Mouse (Mus musculus) macrophage (primary cell): ENCODE results near the gene Mamdc4. TPM values are rescaled to one million over a fixed set of nuclear protein-coding genes. Genes with fewer than 3 reads are reported as not detected.
A peak's percentile ranks its signal among the peaks of the same experiment; 100 is the strongest.
"Not testable (repeated sequence)": the region's sequence is repeated elsewhere in the genome, so short reads cannot be mapped to it uniquely, and the experiment has no call there.

Experiments
- H3K27ac ChIP-seq: fragments of 350-480 bp; formaldehyde crosslinking; 2 replicates; pipeline ENCODE4 v1.9.0; 2021
- H3K36me3 ChIP-seq: fragments of 350-480 bp; formaldehyde crosslinking; 2 replicates; pipeline ENCODE4 v1.9.0; 2021; ENCODE audit errors: inconsistent target
- H3K4me3 ChIP-seq: fragments of 350-480 bp; formaldehyde crosslinking; 2 replicates; pipeline ENCODE4 v1.9.0; 2021; ENCODE audit errors: inconsistent target
- H3K79me2 ChIP-seq: fragments of 350-480 bp; formaldehyde crosslinking; 2 replicates; pipeline ENCODE4 v1.9.0; 2021; ENCODE audit errors: inconsistent target
- WGBS: methylation state at CpG from one replicate; pipeline ENCODE4 v1.1.7; 2026; ENCODE audit warnings: inconsistent platforms; ENCODE audit not compliant: missing documents; 5-methylcytosine and 5-hydroxymethylcytosine counted together
- polyA plus RNA-seq: library from polyadenylated mRNA; stranded (reverse); fragments of 250-400 nt; gene quantifications from 3 replicates; pipeline ENCODE4 v1.2.4, GENCODE M21; 2018; ENCODE audit warnings: inconsistent platforms

Gene Mamdc4
- polyA plus RNA-seq, 1 experiment from 2014 or later, result 0.04 TPM

DNA sequence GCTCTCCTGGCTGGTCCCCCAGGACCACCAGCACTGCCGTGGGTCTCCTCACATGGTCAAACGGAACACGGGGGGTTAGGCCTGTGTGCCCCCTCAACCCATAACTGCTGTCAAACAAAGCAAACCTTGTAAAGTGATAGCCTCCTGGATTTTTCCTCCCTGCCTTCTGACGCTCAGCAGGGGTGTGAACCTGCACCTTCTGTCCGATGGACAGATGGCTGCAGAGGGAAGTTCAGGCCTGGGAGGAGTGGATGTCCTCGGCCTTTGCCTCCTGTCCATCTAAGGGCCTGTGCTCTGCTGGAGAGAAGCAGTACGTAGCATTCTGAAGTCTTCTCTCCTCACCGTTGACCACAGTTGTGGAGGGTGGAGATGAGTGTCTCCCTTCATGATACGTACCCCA, 12.7 kb downstream of the Mamdc4 start:
- 94% methylated on average over 9 of the region's 9 CpGs for WGBS
- Histone ChIP-seq H3K4me3 (no peak overlapping the region), H3K36me3 (peaks cover 41% of the 10 kb centered on the region), H3K79me2 (peaks cover 33% of the 10 kb centered on the region), H3K27ac (no peak overlapping the region)

DNA sequence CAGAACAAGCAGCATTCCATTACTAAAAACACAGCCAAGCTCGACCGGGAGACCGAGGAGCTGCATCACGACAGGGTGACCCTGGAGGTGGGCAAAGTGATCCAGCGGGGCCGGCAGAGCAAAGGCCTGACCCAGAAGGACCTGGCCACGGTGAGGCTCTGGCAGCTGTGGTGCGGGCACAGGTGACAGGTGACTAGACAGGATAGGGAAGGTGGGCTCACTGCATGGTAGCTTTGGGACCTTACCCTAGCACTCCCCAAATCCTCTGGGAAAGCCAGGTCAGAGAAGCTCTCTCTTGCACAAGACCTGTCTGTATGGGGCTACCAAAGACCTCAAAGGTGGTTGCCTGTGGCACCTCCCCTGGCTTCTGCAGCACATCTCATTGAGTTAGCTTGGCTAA, 14.1 kb downstream of the Mamdc4 start:
- Histone ChIP-seq H3K79me2 (peaks cover 33% of the 10 kb centered on the region), H3K27ac (no peak overlapping the region), H3K4me3 (no peak overlapping the region), H3K36me3 (peaks cover 41% of the 10 kb centered on the region)
- 93% methylated on average over 7 of the region's 8 CpGs for WGBS

DNA sequence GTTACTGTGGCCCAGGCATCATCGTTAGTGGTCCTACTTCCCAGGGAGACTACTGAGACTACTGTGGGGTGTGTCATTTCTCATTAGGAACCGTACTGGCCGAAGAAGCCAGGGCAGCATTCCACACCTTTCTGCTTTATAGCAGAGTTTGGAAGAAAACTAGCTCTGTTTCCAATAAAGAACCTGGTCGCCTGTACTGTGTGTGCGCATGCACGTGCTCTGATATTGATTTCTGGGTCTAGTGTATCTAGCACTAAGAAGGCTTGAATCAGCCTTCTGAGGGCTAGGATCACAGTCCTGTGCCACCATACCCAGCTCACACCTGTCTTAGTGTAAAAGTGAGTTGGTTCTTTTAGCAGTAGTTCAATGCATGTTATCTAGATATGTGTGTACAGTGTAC, 15.9 kb downstream of the Mamdc4 start:
- Histone ChIP-seq H3K27ac (no peak overlapping the region), H3K36me3 (peaks cover 37% of the 10 kb centered on the region), H3K79me2 (peaks cover 33% of the 10 kb centered on the region), H3K4me3 (peak overlapping the region; percentile 87)
- 92% methylated on average over 6 of the region's 6 CpGs for WGBS

DNA sequence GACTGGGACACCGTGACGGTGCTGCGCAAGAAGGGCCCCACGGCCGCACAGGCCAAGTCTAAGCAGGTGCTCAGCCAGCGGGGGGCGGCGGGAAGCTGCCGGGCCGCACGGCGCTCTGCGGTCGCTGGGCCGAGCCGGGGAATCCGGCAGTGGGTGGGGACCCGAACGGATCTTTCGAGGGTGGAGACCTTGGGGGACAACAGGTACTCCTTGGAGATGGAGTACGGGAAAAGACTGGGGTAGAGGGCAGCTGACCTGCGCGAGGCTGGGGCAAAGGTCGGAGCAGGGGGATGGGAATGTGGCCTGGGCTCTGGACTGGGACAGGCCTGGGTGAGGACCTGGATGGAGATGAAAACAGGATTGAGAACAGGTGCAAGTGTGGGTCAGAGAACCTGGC, 16.7 kb downstream of the Mamdc4 start:
- H3K4me3 ChIP-seq, result peak overlapping the region; percentile 87
- H3K27ac ChIP-seq, result peak overlapping the region; percentile 29
- H3K79me2 ChIP-seq, result peaks cover 33% of the 10 kb centered on the region
- H3K36me3 ChIP-seq, result peaks cover 30% of the 10 kb centered on the region
- WGBS, result under 1% methylated on average over 21 of the region's 24 CpGs

DNA sequence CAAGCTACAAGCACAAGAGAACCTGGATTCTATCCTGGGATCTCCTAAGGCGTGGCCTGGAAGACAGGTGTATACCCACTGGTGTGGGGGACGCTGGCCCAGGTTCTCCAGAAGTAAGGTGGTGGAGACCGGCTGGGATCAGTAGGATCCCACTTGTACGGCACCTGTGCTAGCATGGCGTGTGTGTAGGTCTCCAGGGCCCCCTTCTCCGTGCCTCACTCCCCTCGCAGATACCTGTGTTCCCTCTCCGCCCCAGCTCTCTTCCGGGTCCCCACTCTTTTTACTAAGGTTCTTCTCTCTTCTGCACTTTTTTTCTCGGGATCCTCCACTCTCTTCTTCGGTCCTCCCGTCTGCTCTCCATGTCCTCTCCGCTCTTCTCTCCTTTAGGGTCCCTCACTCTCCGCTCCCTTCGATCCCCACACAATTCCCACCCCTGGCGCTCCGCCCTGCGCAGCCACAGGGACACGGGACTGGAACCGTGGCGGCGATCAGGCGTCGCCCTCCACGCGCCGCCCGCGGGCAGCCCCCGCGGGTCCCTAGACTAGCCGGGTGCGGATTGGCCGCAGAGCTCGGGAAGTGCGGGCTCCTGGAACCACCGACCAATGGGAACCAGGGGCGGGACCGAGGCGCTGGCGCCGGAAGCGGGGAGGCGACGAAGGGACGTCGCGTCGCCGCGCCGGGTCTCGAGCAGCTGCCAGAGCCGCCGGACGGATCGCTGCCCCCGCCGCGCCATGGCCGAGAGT, 17.3 kb downstream of the Mamdc4 start, which contains the start of gene Edf1:
Edf1 (plus strand) TSS at position 627 of the 743 bp plus-strand sequence.
- WGBS, result under 1% methylated on average over 51 of the region's 61 CpGs
- peak within 1 kb of the TSS; percentile 79 for H3K27ac ChIP-seq
- peaks cover 24% of the 10 kb centered on the region for H3K36me3 ChIP-seq
- peaks cover 33% of the 10 kb centered on the region for H3K79me2 ChIP-seq
- peak within 1 kb of the TSS; percentile 94 for H3K4me3 ChIP-seq

DNA sequence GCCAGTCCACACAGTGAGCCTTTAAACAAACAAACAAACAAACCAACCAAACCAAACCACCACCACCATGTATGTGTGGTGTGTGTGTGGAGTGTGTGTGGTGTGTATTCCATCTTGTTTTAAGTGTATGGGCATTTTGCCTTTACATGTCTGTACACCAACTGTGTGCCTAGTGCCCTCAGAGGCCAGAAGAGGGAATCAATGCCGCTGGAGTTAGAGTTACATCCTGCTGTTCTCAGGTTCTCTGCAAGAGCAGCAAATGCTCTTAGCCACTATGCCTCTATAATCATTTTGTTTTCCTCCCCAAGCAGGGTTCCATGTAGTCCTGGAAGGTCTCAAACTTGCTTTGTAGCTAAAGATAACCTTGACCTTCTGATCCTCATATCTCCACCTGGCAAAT, 18.3 kb downstream of the Mamdc4 start:
- WGBS, result 71% methylated on average over 1 of the region's 1 CpGs
- Histone ChIP-seq H3K79me2 (peaks cover 33% of the 10 kb centered on the region), H3K36me3 (peaks cover 13% of the 10 kb centered on the region), H3K27ac (no peak overlapping the region), H3K4me3 (no peak overlapping the region)

DNA sequence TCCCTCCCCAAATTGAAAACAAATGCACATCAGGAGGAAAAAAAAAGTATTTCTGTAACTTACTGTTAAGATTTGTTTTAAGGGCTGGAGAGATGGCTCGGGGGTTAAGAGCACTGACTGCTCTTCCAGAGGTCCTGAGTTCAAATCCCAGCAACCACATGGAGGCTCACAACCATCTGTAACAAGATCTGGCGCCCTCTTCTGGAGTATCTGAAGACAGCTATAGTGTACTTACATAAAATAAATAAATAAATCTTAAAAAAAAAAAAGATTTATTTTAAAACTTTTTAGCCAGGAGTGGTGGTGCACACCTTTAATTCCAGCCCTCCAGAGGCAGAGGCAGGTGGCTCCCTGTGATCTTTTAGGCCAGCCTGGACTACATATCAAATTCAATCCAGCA, 19.2 kb downstream of the Mamdc4 start:
- H3K27ac ChIP-seq, H3K36me3 ChIP-seq, H3K4me3 ChIP-seq: not testable (repeated sequence)
- H3K79me2 ChIP-seq, result peaks cover 31% of the 10 kb centered on the region
- 71% methylated on average over 2 of the region's 2 CpGs for WGBS

DNA sequence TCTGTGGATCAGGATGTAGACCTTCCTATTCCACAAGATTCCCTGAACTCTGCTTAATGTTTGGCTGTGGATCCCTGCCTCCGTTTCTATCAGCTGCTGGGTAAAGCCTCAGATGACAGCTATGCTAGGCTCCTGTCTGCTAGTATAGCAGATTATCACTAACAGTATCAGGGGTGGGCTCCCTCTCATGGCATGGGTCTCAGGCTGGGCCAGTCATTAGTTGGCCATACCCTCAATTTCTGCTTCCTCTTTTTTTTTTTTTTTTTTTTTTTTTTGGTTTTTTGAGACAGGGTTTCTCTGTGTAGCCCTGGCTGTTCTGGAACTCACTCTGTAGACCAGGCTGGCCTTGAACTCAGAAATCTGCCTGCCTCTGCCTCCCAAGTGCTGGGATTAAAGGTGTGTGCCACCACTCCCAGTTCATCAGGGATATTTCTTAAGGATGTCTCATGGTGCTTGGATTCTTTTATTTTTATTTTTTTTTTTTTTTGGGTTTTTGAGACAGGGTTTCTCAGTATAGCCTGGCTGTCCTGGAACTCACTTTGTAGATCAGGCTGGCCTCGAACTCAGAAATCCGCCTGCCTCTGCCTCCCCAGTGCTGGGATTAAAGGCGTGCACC, 21.4 kb downstream of the Mamdc4 start:
- not testable (repeated sequence) for H3K36me3 ChIP-seq, H3K27ac ChIP-seq, H3K4me3 ChIP-seq, H3K79me2 ChIP-seq
- 93% methylated on average over 2 of the region's 4 CpGs for WGBS

DNA sequence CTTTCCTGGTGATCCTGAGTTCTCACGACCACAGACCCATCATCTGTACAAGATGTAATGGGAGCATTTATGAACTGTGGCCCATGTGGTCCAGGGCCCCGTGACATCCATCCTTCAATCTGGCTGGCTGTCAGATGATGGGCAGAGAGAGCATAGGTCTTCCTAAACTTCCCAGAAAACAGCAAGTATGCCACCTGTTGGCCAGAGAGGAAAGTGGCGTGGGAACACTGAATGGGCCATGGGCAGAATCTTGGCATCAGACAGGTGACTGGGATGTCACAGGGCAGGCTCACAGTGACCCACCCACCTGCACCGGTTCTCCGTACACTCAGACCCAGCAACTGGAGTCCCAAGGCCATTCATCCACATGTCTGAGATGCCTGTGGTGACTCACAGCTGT, 23.5 kb downstream of the Mamdc4 start:
- H3K4me3 ChIP-seq, result no peak overlapping the region
- no peaks in the 10 kb centered on the region for H3K36me3 ChIP-seq
- H3K79me2 ChIP-seq, result peaks cover 3% of the 10 kb centered on the region
- no peak overlapping the region for H3K27ac ChIP-seq
- WGBS, result 70% methylated on average over 5 of the region's 5 CpGs

DNA sequence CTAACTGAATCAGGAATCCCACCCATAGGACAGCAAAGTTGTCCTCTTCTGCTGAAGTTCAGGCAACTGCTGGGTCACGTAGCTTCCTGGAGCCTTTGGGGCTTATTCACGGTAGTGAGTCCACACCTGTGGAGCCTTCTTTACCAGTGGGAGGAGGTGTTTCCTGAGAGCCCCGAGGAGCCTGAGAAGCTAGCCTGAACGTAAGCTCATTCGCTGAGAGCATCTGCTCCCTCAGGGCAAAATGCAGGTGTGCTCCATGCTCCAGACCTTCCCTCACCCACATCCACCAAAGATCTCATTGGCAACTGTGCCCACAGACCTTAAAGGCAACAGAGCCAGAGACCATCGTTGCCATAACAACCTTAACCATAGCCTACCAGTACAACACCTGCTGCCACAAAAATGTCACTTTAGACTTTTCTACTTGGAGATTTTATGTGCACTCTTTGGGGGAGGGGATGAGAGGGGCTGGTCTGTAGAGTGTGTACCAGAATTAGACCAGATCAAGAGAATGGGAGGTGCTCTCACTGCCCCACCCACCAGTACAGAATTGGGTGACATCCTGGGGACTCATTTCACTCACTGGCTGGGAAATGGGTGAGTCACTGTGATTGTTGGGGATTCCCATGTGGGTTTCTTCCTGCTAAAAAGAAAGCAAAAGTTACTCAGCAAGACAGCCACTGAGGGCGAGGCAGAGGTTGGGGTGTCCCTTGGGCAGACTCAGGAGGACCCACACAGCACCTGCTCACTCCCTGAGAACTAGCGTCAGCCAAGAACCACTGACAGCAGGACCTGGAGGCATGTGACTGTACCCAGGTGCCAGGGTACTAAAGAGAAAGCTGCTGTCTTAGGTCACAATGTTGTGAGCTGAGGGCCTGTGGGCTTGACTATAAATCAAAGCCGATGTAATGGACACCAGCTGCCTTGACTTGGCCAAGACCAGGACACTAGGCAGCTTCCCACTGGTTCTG, 25.3 kb downstream of the Mamdc4 start:
- H3K27ac ChIP-seq, result no peak overlapping the region
- 76% methylated on average over 9 of the region's 9 CpGs for WGBS
- H3K36me3 ChIP-seq, result no peaks in the 10 kb centered on the region
- no peak overlapping the region for H3K4me3 ChIP-seq
- peaks cover 22% of the 10 kb centered on the region for H3K79me2 ChIP-seq

DNA sequence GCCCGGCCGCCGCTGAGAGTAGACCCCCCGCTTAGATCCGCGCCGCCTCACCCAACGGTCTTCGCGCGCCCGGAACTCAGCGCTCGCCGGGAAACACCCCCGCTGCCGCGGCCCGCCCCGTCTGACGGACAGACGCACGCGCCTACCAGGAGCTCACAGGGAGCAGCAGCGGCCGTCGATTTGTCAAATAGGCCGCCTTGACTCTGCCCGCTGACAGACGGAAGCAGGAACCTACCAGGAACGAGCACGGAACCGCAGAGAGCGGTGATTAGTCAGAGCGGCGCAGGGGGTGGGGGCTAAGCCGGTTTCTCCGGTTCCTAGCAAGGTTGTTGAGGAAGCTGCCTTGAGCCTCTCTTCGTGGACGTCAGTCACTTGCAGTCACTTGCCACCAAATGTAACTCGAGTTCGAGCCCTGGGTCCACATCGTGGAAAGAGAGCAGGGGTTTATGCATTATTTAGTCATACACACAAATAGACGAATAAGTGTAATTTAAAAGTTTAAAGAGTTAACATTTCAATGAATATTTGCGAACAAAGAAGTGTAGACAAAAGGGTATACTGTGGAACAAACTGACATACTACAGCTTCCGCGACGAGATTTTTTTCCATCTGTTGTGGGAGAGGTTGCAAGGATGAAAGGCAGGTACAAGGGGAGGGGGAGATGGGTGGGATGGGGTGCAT, 27.7 kb downstream of the Mamdc4 start, which contains the start of gene Traf2:
Traf2 (minus strand) TSS at position 130 of the 681 bp plus-strand sequence.
- 2% methylated on average over 48 of the region's 48 CpGs for WGBS
- H3K4me3 ChIP-seq, result peak within 1 kb of the TSS; percentile 80
- H3K27ac ChIP-seq, result peak within 1 kb of the TSS; percentile 47
- peaks cover 45% of the 10 kb centered on the region for H3K79me2 ChIP-seq
- no peaks in the 10 kb centered on the region for H3K36me3 ChIP-seq

DNA sequence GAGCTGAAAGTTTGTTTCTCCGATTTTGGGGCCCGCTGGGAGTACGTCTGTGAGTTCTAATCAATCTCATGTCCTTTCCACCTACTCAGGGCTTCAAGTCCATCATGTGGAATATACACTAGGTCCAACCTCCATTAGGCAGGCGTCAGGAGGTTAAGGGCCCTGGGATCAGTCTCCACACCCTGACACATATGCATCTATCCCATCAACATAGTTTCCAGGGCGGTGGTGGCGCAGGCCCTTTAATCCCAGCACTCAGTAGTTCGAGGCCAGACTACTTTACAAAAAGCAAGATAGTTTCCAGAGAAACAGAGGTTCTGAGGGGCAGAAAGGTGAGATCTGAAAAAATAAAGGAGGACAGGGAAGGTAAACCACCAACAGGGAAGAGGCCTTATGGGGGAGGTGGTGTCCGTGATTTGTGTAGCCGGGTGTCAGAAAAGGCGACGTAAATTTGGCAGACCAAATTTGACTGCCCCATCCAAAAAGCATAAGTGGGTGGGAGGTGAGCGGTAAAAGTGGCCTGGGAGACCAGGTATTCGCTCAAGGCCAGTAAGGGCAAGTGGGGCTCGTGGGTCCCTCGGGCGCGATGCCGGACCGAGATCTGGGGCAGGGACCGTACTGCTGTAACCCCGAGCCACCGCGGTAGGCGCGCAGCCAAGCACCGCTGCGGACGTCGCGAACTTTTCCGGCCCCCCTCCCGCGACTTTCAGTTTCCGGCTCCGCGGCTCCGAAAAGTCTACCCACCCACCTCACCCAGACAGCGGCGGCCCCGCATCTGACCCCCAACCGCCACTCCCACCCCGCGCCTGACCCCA, 28.4 kb downstream of the Mamdc4 start:
- peak overlapping the region; percentile 47 for H3K27ac ChIP-seq
- peak overlapping the region; percentile 80 for H3K4me3 ChIP-seq
- H3K36me3 ChIP-seq, result no peaks in the 10 kb centered on the region
- peaks cover 53% of the 10 kb centered on the region for H3K79me2 ChIP-seq
- WGBS, result 5% methylated on average over 43 of the region's 43 CpGs

DNA sequence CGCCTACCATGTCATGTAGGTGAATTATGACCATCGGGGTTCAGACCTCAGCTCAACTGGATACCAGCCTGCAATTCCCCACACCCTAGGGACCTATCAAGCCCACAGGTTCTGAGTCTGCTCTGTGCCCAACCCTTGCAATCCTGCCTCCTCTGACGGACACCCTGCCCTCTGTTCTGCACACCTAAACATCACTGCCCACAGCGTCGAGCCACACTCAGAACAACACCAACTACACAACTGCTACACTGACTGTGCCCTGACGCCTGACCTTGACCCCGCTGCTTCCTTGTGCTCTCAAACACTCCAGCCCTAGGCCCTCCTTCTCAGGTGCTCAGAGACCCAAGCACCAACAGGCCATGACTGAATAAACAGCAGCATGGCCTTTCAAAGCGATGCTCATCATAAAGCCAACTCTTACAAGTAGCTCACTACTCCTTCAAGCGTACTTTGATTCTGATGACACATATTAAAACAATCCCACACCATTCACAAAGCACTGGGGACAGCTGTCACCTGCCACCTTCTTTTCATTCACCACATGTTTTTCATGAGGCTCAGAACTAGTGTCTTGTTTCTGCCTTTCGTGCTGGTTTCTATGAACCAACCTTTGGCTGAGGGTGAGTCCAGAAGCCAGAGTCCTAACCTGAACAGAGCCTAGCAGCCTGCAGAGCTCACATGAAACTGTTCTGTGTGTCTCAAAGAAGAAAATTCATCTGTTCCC, 32.8 kb downstream of the Mamdc4 start:
- Histone ChIP-seq H3K79me2 (peaks cover 95% of the 10 kb centered on the region), H3K36me3 (peaks cover 19% of the 10 kb centered on the region; the same call in 1 of the 2 replicates), H3K27ac (no peak overlapping the region), H3K4me3 (no peak overlapping the region)
- 89% methylated on average over 10 of the region's 10 CpGs for WGBS
